Mouse (Mus musculus) limb, embryonic 15.5 days (tissue): Measurements from ENCODE around the gene Lmbr1l. TPM values are rescaled to one million over a fixed set of nuclear protein-coding genes. Genes with fewer than 3 reads are reported as not detected.
A peak's percentile ranks its signal among the peaks of the same experiment; 100 is the strongest.

Experiments
- ATAC-seq: fragments of 200-750 bp; cut with Nextera tagmentation; 2 replicates; pipeline ENCODE4 v1.8.0; 2017; ENCODE audit warnings: low read depth, moderate TSS enrichment; ENCODE audit not compliant: insufficient number of reproducible peaks, low FRiP score, low TSS enrichment
- H3K27ac ChIP-seq: fragments of 300-500 bp; sonication (generic); 2 replicates; pipeline ENCODE4 v1.5.1; 2015; ENCODE audit warnings: moderate library complexity, mild to moderate bottlenecking, inconsistent platforms
- H3K27me3 ChIP-seq: fragments of 300-500 bp; sonication (generic); 2 replicates; pipeline ENCODE4 v1.6.1; 2015; ENCODE audit warnings: inconsistent platforms
- H3K36me3 ChIP-seq: fragments of 300-500 bp; sonication (generic); 2 replicates; pipeline ENCODE4 v1.6.1; 2015; ENCODE audit warnings: inconsistent platforms
- H3K4me1 ChIP-seq: fragments of 300-500 bp; sonication (generic); 2 replicates; pipeline ENCODE4 v1.6.1; 2015; ENCODE audit warnings: inconsistent platforms
- H3K4me2 ChIP-seq: fragments of 300-500 bp; sonication (generic); 2 replicates; pipeline ENCODE4 v1.6.1; 2015; ENCODE audit warnings: mild to moderate bottlenecking, inconsistent platforms
- H3K4me3 ChIP-seq: fragments of 300-500 bp; sonication (generic); 2 replicates; pipeline ENCODE4 v1.5.1; 2015; ENCODE audit warnings: mild to moderate bottlenecking, inconsistent platforms
- H3K9ac ChIP-seq: fragments of 300-500 bp; sonication (generic); 2 replicates; pipeline ENCODE4 v1.6.1; 2015; ENCODE audit warnings: inconsistent platforms
- H3K9me3 ChIP-seq: fragments of 300-500 bp; sonication (generic); 2 replicates; pipeline ENCODE4 v1.6.1; 2016; ENCODE audit warnings: inconsistent platforms
- WGBS: fragments of 180-500 bp; shearing (Covaris S2); methylation state at CpG from one replicate; pipeline ENCODE4 v1.1.7; 2015; 5-methylcytosine and 5-hydroxymethylcytosine counted together
- polyA plus RNA-seq: library from polyadenylated mRNA; unstranded; fragments of >200 nt; fragmentation: Nextera tagmentation; extraction: Ambion mirVana; gene quantifications from 2 replicates; pipeline ENCODE4 v1.2.1, GENCODE M21; 2015

Lmbr1l gene
- polyA plus RNA-seq, 1 experiment from 2014 or later: 21.8 TPM

DNA sequence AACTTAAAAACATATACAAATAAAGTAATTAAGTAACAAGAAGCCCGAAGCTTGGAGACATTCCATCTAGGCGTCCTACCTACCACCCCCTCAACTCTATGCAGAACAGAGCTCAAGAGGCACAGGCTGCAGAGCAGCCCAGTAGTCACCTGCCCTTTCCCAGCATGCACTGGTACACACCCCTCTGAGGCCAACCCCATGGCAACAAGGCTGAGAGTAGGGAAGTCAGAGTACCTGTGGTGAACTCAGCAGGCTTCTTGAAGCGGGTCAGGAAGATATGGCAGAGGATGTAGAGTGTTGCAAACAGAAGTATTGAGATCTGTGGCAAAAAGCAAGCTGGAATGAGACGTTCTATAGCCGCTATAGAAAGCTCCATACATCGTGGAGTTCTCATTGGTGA is 3.1 kb downstream of the Lmbr1l start:
- no peak for ATAC-seq
- WGBS: 90% methylated on average over 6 of the region's 6 CpGs
- H3K4me3 ChIP-seq: no peak overlapping the region
- no peak overlapping the region for H3K4me2 ChIP-seq
- peaks cover 44% of the 10 kb centered on the region for H3K36me3 ChIP-seq
- no peak overlapping the region for H3K9ac ChIP-seq
- peaks cover 19% of the 10 kb centered on the region for H3K4me1 ChIP-seq
- H3K27me3 ChIP-seq: no peaks in the 10 kb centered on the region
- H3K9me3 ChIP-seq: no peaks in the 10 kb centered on the region
- no peak overlapping the region for H3K27ac ChIP-seq

GRCm38 (mm10) chr15:98904692-98905091 is 13.3 kb downstream of the Lmbr1l start:
- no peak for ATAC-seq
- no peaks in the 10 kb centered on the region for H3K9me3 ChIP-seq
- H3K36me3 ChIP-seq: peaks cover 64% of the 10 kb centered on the region
- no peak overlapping the region for H3K27ac ChIP-seq
- no peak overlapping the region for H3K9ac ChIP-seq
- H3K4me1 ChIP-seq: no peaks in the 10 kb centered on the region
- WGBS: 30% methylated on average over 10 of the region's 10 CpGs
- H3K4me2 ChIP-seq: no peak overlapping the region
- no peak overlapping the region for H3K4me3 ChIP-seq
- H3K27me3 ChIP-seq: peaks cover 13% of the 10 kb centered on the region

DNA sequence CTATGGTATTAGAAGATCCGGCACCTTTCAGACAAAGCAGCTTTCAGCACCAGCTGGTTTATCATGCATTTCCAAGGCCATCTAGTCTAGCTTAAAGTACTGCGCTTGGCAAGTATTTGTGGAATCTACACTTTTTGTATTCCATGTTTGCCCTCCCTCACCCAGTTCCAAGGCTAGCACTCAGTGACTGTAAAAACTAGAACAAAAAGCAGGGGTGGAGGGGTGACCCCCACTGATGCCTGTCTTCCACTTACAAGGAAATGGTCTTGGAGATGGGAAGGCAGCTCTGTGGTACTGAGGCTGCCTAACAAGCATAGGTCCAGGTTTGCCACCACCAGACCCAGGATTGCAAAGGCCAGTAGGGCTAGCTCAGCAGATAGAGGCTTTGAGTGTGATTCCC is 15.4 kb downstream of the Lmbr1l start:
- peaks cover 43% of the 10 kb centered on the region for H3K36me3 ChIP-seq
- no peak overlapping the region for H3K27ac ChIP-seq
- ATAC-seq: no peak
- peaks cover 33% of the 10 kb centered on the region for H3K27me3 ChIP-seq
- no peak overlapping the region for H3K9ac ChIP-seq
- 90% methylated on average over 2 of the region's 2 CpGs for WGBS
- peaks cover 11% of the 10 kb centered on the region for H3K4me1 ChIP-seq
- no peak overlapping the region for H3K4me2 ChIP-seq
- no peaks in the 10 kb centered on the region for H3K9me3 ChIP-seq
- no peak overlapping the region for H3K4me3 ChIP-seq

DNA sequence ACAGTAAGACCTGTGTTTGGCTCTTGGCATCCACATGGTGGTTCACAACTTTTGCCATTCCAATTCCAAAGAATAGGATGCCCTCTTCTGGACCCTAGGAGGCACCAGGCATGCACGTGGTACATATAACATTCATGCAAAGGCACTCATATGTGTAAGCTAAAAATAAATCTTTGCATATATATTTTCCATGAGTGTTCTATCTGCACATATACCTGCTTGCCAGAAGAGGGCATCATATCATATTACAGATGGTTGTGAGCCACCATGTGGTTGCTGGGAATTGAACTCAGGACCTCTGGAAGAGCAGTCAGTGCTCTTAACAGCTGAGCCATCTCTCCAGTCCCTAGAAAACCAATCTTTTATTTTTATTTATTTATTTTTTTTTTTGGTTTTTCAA is 16.5 kb downstream of the Lmbr1l start:
- H3K27me3 ChIP-seq: peaks cover 44% of the 10 kb centered on the region
- no peak overlapping the region for H3K4me2 ChIP-seq
- H3K36me3 ChIP-seq: peaks cover 34% of the 10 kb centered on the region
- H3K9ac ChIP-seq: no peak overlapping the region
- ATAC-seq: no peak
- H3K4me1 ChIP-seq: peaks cover 16% of the 10 kb centered on the region
- WGBS: 69% methylated on average over 1 of the region's 1 CpGs
- no peak overlapping the region for H3K27ac ChIP-seq
- no peaks in the 10 kb centered on the region for H3K9me3 ChIP-seq
- H3K4me3 ChIP-seq: no peak overlapping the region

GRCm38 (mm10) chr15:98897928-98898800 is 19.9 kb downstream of the Lmbr1l start, which contains the start of gene Dhh:
Dhh (minus strand) TSS chr15:98898540.
- H3K4me3 ChIP-seq: peak within 1 kb of the TSS; percentile 25
- WGBS: 2% methylated on average over 41 of the region's 41 CpGs
- ATAC-seq: no peak
- no peaks in the 10 kb centered on the region for H3K9me3 ChIP-seq
- H3K4me1 ChIP-seq: peaks cover 46% of the 10 kb centered on the region
- no peak within 1 kb of the TSS; the same call in 1 of the 2 replicates for H3K9ac ChIP-seq
- peaks cover 4% of the 10 kb centered on the region for H3K36me3 ChIP-seq
- H3K27ac ChIP-seq: no peak within 1 kb of the TSS
- H3K4me2 ChIP-seq: peak within 1 kb of the TSS; percentile 37
- peaks cover 78% of the 10 kb centered on the region for H3K27me3 ChIP-seq

DNA sequence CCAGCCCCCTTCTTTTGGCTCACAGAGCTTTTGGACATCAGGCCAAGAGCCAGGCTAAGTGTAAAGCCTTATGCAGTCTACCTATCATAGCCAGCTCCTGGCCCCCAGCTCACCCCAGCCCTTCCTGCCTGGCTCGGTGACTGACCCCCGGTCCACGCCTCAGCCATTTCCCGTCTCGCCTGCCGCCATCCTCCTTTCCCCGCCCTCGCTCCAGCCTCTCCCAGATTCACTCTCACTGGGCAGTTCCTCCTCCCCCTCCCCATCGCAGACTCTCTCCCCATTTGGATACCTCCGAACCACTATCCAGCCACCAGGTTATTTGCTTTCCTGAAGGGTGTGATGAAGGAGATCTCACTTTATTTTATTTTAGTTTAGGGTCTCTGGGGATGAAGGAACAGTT is 20.5 kb downstream of the Lmbr1l start:
- Histone ChIP-seq H3K9me3 (no peaks in the 10 kb centered on the region), H3K27me3 (peaks cover 82% of the 10 kb centered on the region), H3K9ac (no peak overlapping the region), H3K27ac (no peak overlapping the region), H3K4me1 (peaks cover 46% of the 10 kb centered on the region), H3K36me3 (no peaks in the 10 kb centered on the region), H3K4me2 (peak overlapping the region; percentile 37; the same call in 1 of the 2 replicates), H3K4me3 (peak overlapping the region; percentile 25)
- ATAC-seq: no peak
- 4% methylated on average over 10 of the region's 10 CpGs for WGBS

- Histone ChIP-seq H3K4me1 (peaks cover 50% of the 10 kb centered on the region), H3K4me2 (peak overlapping the region; percentile 47), H3K27me3 (peaks cover 91% of the 10 kb centered on the region), H3K27ac (no peak overlapping the region), H3K36me3 (no peaks in the 10 kb centered on the region), H3K4me3 (peak overlapping the region; percentile 50), H3K9ac (no peak overlapping the region), H3K9me3 (no peaks in the 10 kb centered on the region)
- 6% methylated on average over 41 of the region's 41 CpGs for WGBS
- ATAC-seq: 0 out of 2 replicates have a peak, but pooled peaks have one; percentile 12
Observed at GRCm38 (mm10) chr15:98895635-98896589, 22.1 kb downstream of the Lmbr1l start.

- peak; percentile 9; the same call in 1 of the 2 replicates for ATAC-seq
- H3K9ac ChIP-seq: no peak overlapping the region
- H3K4me2 ChIP-seq: peak overlapping the region; percentile 98
- peak overlapping the region; percentile 50 for H3K4me3 ChIP-seq
- H3K36me3 ChIP-seq: no peaks in the 10 kb centered on the region
- no peak overlapping the region for H3K27ac ChIP-seq
- H3K4me1 ChIP-seq: peaks cover 50% of the 10 kb centered on the region
- H3K27me3 ChIP-seq: peaks cover 82% of the 10 kb centered on the region
- 8% methylated on average over 38 of the region's 38 CpGs for WGBS
- H3K9me3 ChIP-seq: no peaks in the 10 kb centered on the region
Observed at GRCm38 (mm10) chr15:98894746-98895634, 23.0 kb downstream of the Lmbr1l start.

DNA sequence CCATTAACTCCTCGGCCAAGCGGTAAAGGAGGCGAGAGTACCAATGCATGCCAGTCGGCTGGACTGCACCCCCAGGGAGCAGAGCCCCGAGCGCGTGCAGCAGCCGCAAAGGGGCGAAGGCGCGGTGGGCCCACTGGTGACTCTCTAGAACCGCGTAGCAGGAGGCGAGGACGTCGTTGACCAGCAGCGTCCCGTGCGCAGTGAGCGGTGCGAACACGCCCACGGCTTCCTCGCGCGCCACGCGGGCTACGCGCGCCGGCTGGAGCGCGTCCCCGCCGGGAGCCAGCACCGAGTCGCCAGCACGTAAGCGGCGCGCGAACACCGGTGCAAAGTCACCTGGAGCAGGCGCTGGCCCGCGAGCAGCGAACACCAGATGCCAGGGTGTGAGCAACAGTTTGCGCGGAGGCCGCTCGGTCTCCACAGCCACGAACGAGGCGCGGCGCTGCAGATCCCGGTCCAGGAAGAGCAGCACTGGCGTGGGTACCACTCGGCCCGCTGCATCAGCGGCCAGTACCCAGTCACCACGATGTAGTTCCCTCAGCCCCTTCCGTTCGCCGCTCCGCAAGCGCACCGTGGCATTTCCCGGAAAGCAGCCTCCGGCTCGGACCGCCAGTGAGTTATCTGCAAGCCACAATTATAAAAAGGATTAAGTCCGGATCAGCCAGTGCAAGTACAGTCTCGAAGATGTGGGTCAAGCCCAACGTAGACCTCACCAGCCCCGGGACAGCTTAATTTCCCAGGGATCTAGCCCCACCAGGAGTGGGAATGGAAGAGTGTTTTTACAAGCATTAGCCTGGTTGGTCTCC is 23.9 kb downstream of the Lmbr1l start, which contains the start of gene Rhebl1:
Rhebl1 (minus strand) TSS at position 601 of the 806 bp plus-strand sequence.
- no peak for ATAC-seq
- under 1% methylated on average over 77 of the region's 77 CpGs for WGBS
- peak within 1 kb of the TSS; percentile 98 for H3K4me2 ChIP-seq
- H3K27me3 ChIP-seq: peaks cover 74% of the 10 kb centered on the region
- no peaks in the 10 kb centered on the region for H3K36me3 ChIP-seq
- no peaks in the 10 kb centered on the region for H3K9me3 ChIP-seq
- H3K4me1 ChIP-seq: peaks cover 50% of the 10 kb centered on the region
- peak within 1 kb of the TSS; percentile 39 for H3K9ac ChIP-seq
- no peak within 1 kb of the TSS for H3K27ac ChIP-seq
- H3K4me3 ChIP-seq: peak within 1 kb of the TSS; percentile 50

GRCm38 (mm10) chr15:98893036-98893435 is 25.0 kb downstream of the Lmbr1l start:
- ATAC-seq: no peak
- H3K27me3 ChIP-seq: peaks cover 63% of the 10 kb centered on the region
- no peak overlapping the region for H3K9ac ChIP-seq
- 56% methylated on average over 4 of the region's 4 CpGs for WGBS
- H3K36me3 ChIP-seq: no peaks in the 10 kb centered on the region
- H3K4me2 ChIP-seq: no peak overlapping the region
- peaks cover 43% of the 10 kb centered on the region for H3K4me1 ChIP-seq
- H3K9me3 ChIP-seq: no peaks in the 10 kb centered on the region
- no peak overlapping the region for H3K27ac ChIP-seq
- H3K4me3 ChIP-seq: no peak overlapping the region
